Mouse (Mus musculus): ENCODE measurements around the gene Mnt. TPM values are rescaled to one million over a fixed set of nuclear protein-coding genes. Genes with fewer than 3 reads are reported as not detected.

Gene Mnt
- polyA plus RNA-seq, 1 experiment from 2014 or later: 1.2 TPM

GRCm38 (mm10) chr11:74841366-74841765 lies 10.6 kb downstream of the Mnt start:
- Histone ChIP-seq H3K4me3 (ENCODE audit: low read depth, low read length) (no peak overlapping the region), H3K27me3 (ENCODE audit: control insufficient read depth, insufficient read depth, low read depth, low read length) (no peaks in the 10 kb centered on the region), H3K27ac (ENCODE audit: low read length) (no peak overlapping the region), H3K9ac (ENCODE audit: low read depth, low read length) (no peak overlapping the region), H3K4me2 (ENCODE audit: low read depth, low read length) (no peak overlapping the region), H3K9me3 (replicated peaks; ENCODE audit: control insufficient read depth, low read length) (no peaks in the 10 kb centered on the region; the same call in 1 of the 2 replicates), H3K4me1 (ENCODE audit: control insufficient read depth, low read depth, low read length) (peaks cover 27% of the 10 kb centered on the region), H3K36me3 (ENCODE audit: control insufficient read depth, insufficient read depth) (peaks cover 6% of the 10 kb centered on the region; the same call in 1 of the 2 replicates)
- WGBS (ENCODE audit: insufficient replicate concordance): 87% methylated on average over 9 of the region's 9 CpGs
- ATAC-seq (ENCODE audit: low read depth): no peak

GRCm38 (mm10) chr11:74842045-74842444 lies 11.3 kb downstream of the Mnt start:
- no peak for ATAC-seq (ENCODE audit: low read depth)
- Histone ChIP-seq H3K27ac (ENCODE audit: low read length) (no peak overlapping the region), H3K36me3 (ENCODE audit: control insufficient read depth, insufficient read depth) (peaks cover 6% of the 10 kb centered on the region; the same call in 1 of the 2 replicates), H3K9me3 (replicated peaks; ENCODE audit: control insufficient read depth, low read length) (no peaks in the 10 kb centered on the region; the same call in 1 of the 2 replicates), H3K9ac (ENCODE audit: low read depth, low read length) (no peak overlapping the region), H3K27me3 (ENCODE audit: control insufficient read depth, insufficient read depth, low read depth, low read length) (no peaks in the 10 kb centered on the region), H3K4me1 (ENCODE audit: control insufficient read depth, low read depth, low read length) (peaks cover 20% of the 10 kb centered on the region), H3K4me3 (ENCODE audit: low read depth, low read length) (no peak overlapping the region), H3K4me2 (ENCODE audit: low read depth, low read length) (no peak overlapping the region)
- WGBS (ENCODE audit: insufficient replicate concordance): 81% methylated on average over 13 of the region's 13 CpGs

- Histone ChIP-seq H3K4me1 (ENCODE audit: control insufficient read depth, low read depth, low read length) (peaks cover 14% of the 10 kb centered on the region), H3K27ac (ENCODE audit: low read length) (no peak overlapping the region), H3K27me3 (ENCODE audit: control insufficient read depth, insufficient read depth, low read depth, low read length) (no peaks in the 10 kb centered on the region), H3K36me3 (ENCODE audit: control insufficient read depth, insufficient read depth) (peaks cover 6% of the 10 kb centered on the region; the same call in 1 of the 2 replicates), H3K4me2 (ENCODE audit: low read depth, low read length) (no peak overlapping the region), H3K9ac (ENCODE audit: low read depth, low read length) (no peak overlapping the region), H3K9me3 (replicated peaks; ENCODE audit: control insufficient read depth, low read length) (no peaks in the 10 kb centered on the region; the same call in 1 of the 2 replicates), H3K4me3 (ENCODE audit: low read depth, low read length) (no peak overlapping the region)
- no peak for ATAC-seq (ENCODE audit: low read depth)
- 84% methylated on average over 22 of the region's 22 CpGs for WGBS (ENCODE audit: insufficient replicate concordance)
Observed at GRCm38 (mm10) chr11:74842656-74843434, 12.1 kb downstream of the Mnt start.

GRCm38 (mm10) chr11:74843435-74843714 lies 12.7 kb downstream of the Mnt start:
- 84% methylated on average over 2 of the region's 2 CpGs for WGBS (ENCODE audit: insufficient replicate concordance)
- Histone ChIP-seq H3K27ac (ENCODE audit: low read length) (no peak overlapping the region), H3K27me3 (ENCODE audit: control insufficient read depth, insufficient read depth, low read depth, low read length) (no peaks in the 10 kb centered on the region), H3K4me2 (ENCODE audit: low read depth, low read length) (no peak overlapping the region), H3K9me3 (replicated peaks; ENCODE audit: control insufficient read depth, low read length) (no peaks in the 10 kb centered on the region; the same call in 1 of the 2 replicates), H3K4me3 (ENCODE audit: low read depth, low read length) (no peak overlapping the region), H3K9ac (ENCODE audit: low read depth, low read length) (no peak overlapping the region), H3K4me1 (ENCODE audit: control insufficient read depth, low read depth, low read length) (peaks cover 20% of the 10 kb centered on the region), H3K36me3 (ENCODE audit: control insufficient read depth, insufficient read depth) (peaks cover 6% of the 10 kb centered on the region; the same call in 1 of the 2 replicates)
- no peak for ATAC-seq (ENCODE audit: low read depth)

- Histone ChIP-seq H3K9ac (ENCODE audit: low read depth, low read length) (no peak overlapping the region), H3K27me3 (ENCODE audit: control insufficient read depth, insufficient read depth, low read depth, low read length) (no peaks in the 10 kb centered on the region), H3K9me3 (replicated peaks; ENCODE audit: control insufficient read depth, low read length) (no peaks in the 10 kb centered on the region; the same call in 1 of the 2 replicates), H3K4me1 (ENCODE audit: control insufficient read depth, low read depth, low read length) (peaks cover 23% of the 10 kb centered on the region), H3K36me3 (ENCODE audit: control insufficient read depth, insufficient read depth) (peaks cover 6% of the 10 kb centered on the region; the same call in 1 of the 2 replicates), H3K4me3 (ENCODE audit: low read depth, low read length) (no peak overlapping the region), H3K27ac (ENCODE audit: low read length) (no peak overlapping the region), H3K4me2 (ENCODE audit: low read depth, low read length) (no peak overlapping the region)
- no peak for ATAC-seq (ENCODE audit: low read depth)
- WGBS (ENCODE audit: insufficient replicate concordance): 64% methylated on average over 5 of the region's 5 CpGs
Observed at GRCm38 (mm10) chr11:74843761-74844160, 13.0 kb downstream of the Mnt start.

- no peak for ATAC-seq (ENCODE audit: low read depth)
- H3K27me3 ChIP-seq (ENCODE audit: control insufficient read depth, insufficient read depth, low read depth, low read length): no peaks in the 10 kb centered on the region
- no peak overlapping the region for H3K9ac ChIP-seq (ENCODE audit: low read depth, low read length)
- H3K4me2 ChIP-seq (ENCODE audit: low read depth, low read length): no peak overlapping the region
- H3K27ac ChIP-seq (ENCODE audit: low read length): no peak overlapping the region
- 66% methylated on average over 3 of the region's 3 CpGs for WGBS (ENCODE audit: insufficient replicate concordance)
- no peaks in the 10 kb centered on the region; the same call in 1 of the 2 replicates for H3K9me3 ChIP-seq (replicated peaks; ENCODE audit: control insufficient read depth, low read length)
- no peak overlapping the region for H3K4me3 ChIP-seq (ENCODE audit: low read depth, low read length)
- peaks cover 14% of the 10 kb centered on the region for H3K4me1 ChIP-seq (ENCODE audit: control insufficient read depth, low read depth, low read length)
- H3K36me3 ChIP-seq (ENCODE audit: control insufficient read depth, insufficient read depth): peaks cover 6% of the 10 kb centered on the region; the same call in 1 of the 2 replicates
Observed at GRCm38 (mm10) chr11:74845784-74846183, 15.1 kb downstream of the Mnt start.

GRCm38 (mm10) chr11:74847919-74848521 lies 17.3 kb downstream of the Mnt start:
- no peaks in the 10 kb centered on the region for H3K36me3 ChIP-seq (ENCODE audit: control insufficient read depth, insufficient read depth)
- H3K4me2 ChIP-seq (ENCODE audit: low read depth, low read length): peak overlapping the region; percentile 53
- peak overlapping the region; percentile 44 for H3K4me3 ChIP-seq (ENCODE audit: low read depth, low read length)
- peak; percentile 92 for ATAC-seq (ENCODE audit: low read depth)
- H3K4me1 ChIP-seq (ENCODE audit: control insufficient read depth, low read depth, low read length): peaks cover 14% of the 10 kb centered on the region
- H3K27me3 ChIP-seq (ENCODE audit: control insufficient read depth, insufficient read depth, low read depth, low read length): no peaks in the 10 kb centered on the region
- WGBS (ENCODE audit: insufficient replicate concordance): 1% methylated on average over 13 of the region's 13 CpGs
- peak overlapping the region; percentile 17 for H3K9ac ChIP-seq (ENCODE audit: low read depth, low read length)
- peak overlapping the region; percentile 51 for H3K27ac ChIP-seq (ENCODE audit: low read length)
- no peaks in the 10 kb centered on the region; the same call in 1 of the 2 replicates for H3K9me3 ChIP-seq (replicated peaks; ENCODE audit: control insufficient read depth, low read length)

GRCm38 (mm10) chr11:74850998-74851661 lies 20.4 kb downstream of the Mnt start:
- Histone ChIP-seq H3K4me3 (ENCODE audit: low read depth, low read length) (no peak overlapping the region), H3K36me3 (ENCODE audit: control insufficient read depth, insufficient read depth) (no peaks in the 10 kb centered on the region), H3K4me2 (ENCODE audit: low read depth, low read length) (no peak overlapping the region), H3K9me3 (replicated peaks; ENCODE audit: control insufficient read depth, low read length) (no peaks in the 10 kb centered on the region), H3K27me3 (ENCODE audit: control insufficient read depth, insufficient read depth, low read depth, low read length) (no peaks in the 10 kb centered on the region), H3K27ac (ENCODE audit: low read length) (no peak overlapping the region), H3K4me1 (ENCODE audit: control insufficient read depth, low read depth, low read length) (peaks cover 13% of the 10 kb centered on the region), H3K9ac (ENCODE audit: low read depth, low read length) (no peak overlapping the region)
- WGBS (ENCODE audit: insufficient replicate concordance): 75% methylated on average over 14 of the region's 14 CpGs
- ATAC-seq (ENCODE audit: low read depth): no peak
